Mouse (Mus musculus) lung, postnatal 0 days (tissue): ENCODE measurements at regions not wholly inside any gene's neighbourhood (a gene's known extent, or its start where the extent isn't known, plus 50 kb on each side); places are given as distances from the start of the nearest gene placed in this dataset.

Experiments used
- CTCF ChIP-seq: IDR thresholded peaks from 2 replicates; pipeline ENCODE4 v1.5.1; 2016; ENCODE audit warnings: antibody characterized with exemption, mild to moderate bottlenecking
- EP300 ChIP-seq: IDR thresholded peaks from 2 replicates; pipeline ENCODE4 v1.6.1; 2016; ENCODE audit warnings: antibody characterized with exemption, mild to moderate bottlenecking, control low read depth

DNA sequence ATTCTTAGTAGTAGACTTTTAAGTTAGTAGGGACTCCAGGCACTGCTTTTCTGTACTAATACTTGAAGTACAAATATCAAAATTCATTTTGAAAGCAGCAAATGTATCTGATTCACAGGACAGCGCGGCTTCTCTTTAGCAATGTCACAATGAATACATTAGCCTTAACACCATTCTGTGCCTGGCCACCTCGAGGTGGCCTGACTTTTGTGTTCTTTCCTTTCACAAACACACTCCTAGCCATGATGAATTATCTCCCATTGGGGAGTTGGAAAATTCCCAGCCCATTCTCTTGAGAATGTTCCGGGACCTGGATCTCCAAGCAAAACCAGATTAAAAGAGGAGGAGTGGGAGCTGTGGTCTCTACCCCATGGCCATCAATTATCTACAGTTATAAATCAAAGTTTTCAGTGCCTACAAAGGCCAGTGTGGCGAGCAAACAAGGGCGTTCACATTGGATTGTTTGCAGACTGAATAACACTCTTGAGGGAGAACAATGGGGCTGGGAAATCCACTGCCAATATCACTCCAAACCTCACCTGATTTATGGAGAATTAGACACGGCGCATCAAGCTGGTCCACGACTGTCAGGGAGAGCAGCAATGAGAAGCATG is 82.7 kb upstream of the Rarb start:
- no peak for TF ChIP-seq EP300
- TF ChIP-seq CTCF = no peak
